Mouse (Mus musculus): ENCODE results near the gene Gm21976.

- TF ChIP-seq GATA1 (IDR thresholded peaks at IDR 0.05; ENCODE audit: borderline replicate concordance, low read length) (no peak), CTCF (IDR thresholded peaks at IDR 0.05; ENCODE audit: low read depth, low read length) (no peak)
Observed at GRCm38 (mm10) chr13:98275646-98276045, 4.0 kb upstream of the Gm21976 start.
